Mouse (Mus musculus): ENCODE results near the gene 4933424G06Rik. TPM values are rescaled to one million over a fixed set of nuclear protein-coding genes. Genes with fewer than 3 reads are reported as not detected.

Gene 4933424G06Rik
- total RNA-seq, 2 experiments from 2014 or later = not detected

DNA sequence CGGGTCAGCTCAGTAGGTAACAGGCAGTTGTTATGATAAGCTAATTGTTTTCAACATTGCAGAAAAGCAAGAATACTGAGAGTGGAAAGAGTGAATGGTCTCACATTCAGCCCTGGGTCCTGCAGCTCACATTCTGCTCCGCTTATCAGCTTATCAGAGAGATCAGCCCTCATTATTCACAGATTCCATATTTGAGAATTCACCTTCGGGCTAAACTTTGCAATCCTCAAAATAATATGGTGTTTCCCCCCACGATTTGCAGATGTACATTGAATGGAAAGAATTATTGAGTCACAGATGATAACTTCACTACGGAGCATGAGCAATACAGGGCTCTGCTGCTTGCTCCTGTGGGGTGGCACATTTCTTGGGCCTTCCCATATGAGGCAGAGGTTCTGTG lies 58.8 kb downstream of the 4933424G06Rik start:
- DNase-seq (ENCODE audit: low spot score in 2 of 2) = no peak

DNA sequence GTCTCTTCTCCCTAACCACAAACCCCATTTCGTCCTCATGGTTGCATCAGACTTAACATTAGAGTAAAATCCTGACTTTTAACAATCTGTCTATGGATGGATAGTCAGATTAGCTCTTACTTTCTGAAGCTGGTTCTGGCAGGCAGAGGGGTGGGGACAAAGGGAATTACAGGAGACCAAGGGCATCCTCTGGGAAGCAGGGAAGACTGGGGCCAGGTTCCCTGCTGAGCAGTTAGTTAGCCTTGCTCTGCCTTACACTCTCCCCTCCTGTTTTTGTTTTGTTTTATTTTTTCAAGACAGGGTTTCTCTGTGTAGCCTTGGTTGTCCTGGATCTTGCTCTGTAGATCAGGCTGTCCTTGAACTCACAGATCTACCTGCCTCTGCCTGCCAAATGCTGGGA lies 60.0 kb downstream of the 4933424G06Rik start:
- DNase-seq (ENCODE audit: low spot score in 2 of 2) = no peak

DNA sequence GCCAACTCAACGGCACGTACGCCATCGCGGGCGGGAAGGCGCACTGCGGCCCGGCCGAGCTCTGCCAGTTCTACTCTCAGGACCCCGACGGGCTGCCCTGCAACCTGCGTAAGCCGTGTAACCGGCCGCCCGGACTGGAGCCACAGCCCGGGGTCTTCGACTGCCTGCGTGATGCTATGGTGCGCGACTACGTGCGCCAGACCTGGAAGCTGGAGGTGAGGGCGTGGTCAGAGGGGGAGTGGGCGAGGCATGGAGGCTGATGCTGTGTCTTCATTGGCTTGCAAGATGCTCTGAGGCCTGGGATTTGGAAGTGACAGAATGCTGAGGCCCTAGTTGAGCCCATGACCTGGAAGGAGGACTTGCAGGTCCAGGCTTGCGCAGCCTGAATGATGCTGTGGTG lies 61.0 kb downstream of the 4933424G06Rik start:
- no peak for DNase-seq (ENCODE audit: low spot score in 2 of 2)

DNA sequence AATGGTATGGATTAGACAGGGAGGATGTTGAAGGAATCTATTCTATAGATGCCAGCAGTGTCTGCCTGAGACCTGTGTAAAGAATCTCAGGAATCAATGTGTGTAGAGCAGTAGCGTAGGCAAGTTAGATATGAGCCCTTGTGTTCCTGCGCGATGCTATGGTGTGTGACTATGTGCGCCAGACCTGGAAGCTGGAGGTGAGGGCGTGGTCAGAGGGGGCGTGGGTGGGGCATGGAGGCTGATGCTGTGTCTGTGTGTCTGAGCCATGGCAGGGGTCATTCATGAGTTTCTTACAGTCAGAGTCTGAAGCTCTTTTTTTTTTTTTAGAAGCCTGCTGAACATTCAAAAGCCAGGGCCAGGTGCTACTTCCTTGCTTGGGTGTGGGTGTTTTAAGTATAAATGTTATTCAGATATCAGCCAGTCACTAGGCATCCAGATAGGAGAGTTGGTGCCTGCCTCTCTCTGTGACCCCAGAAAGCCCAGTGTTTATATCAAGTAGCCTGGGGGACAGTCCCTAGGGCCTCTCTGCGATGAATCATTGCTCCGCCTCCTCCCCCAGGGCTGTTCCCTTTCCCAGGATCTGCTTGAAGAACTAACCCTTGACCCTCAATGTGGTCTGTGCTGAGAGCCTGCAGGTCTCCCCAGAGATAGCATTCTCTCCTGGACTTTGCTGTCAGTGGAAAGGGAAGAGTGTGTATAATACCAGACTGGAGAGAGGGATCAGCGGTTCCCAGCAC lies 62.4 kb downstream of the 4933424G06Rik start:
- no peak for DNase-seq (ENCODE audit: low spot score in 2 of 2)

DNA sequence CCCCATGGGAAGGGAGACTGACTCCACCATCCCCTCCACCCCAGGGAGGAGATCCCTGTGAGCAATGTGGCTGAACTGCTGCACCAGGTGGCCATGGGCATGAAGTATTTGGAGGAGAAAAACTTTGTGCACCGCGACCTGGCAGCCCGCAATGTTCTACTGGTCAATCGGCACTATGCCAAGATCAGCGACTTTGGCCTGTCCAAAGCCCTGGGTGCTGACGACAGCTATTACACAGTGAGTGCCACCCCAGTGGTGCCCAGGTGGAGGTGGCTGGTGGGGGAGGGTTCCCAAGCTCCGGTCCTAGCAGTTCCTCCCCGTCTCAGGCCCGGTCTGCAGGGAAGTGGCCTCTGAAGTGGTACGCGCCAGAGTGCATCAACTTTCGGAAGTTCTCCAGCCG lies 70.8 kb downstream of the 4933424G06Rik start:
- DNase-seq (ENCODE audit: low spot score in 2 of 2) = no peak

DNA sequence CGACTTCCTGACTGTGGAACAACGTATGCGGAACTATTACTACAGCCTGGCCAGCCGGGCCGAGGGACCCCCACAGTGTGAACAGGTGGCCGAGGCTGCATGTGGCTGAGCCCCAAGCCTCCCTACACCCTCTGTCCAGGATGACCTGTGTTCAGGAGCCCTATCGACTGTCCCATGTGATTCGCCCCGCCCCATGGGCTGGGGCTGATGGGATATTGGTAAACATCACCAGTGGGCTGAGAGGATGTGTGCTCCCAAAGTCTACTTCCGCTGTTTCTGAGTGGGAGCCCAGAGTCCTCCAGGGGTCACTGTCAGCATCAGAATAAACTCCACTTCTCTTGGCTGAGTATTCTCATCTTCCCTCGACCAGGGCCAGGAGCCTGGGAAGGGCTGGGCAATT lies 72.5 kb downstream of the 4933424G06Rik start:
- DNase-seq (ENCODE audit: low spot score in 2 of 2) = no peak

DNA sequence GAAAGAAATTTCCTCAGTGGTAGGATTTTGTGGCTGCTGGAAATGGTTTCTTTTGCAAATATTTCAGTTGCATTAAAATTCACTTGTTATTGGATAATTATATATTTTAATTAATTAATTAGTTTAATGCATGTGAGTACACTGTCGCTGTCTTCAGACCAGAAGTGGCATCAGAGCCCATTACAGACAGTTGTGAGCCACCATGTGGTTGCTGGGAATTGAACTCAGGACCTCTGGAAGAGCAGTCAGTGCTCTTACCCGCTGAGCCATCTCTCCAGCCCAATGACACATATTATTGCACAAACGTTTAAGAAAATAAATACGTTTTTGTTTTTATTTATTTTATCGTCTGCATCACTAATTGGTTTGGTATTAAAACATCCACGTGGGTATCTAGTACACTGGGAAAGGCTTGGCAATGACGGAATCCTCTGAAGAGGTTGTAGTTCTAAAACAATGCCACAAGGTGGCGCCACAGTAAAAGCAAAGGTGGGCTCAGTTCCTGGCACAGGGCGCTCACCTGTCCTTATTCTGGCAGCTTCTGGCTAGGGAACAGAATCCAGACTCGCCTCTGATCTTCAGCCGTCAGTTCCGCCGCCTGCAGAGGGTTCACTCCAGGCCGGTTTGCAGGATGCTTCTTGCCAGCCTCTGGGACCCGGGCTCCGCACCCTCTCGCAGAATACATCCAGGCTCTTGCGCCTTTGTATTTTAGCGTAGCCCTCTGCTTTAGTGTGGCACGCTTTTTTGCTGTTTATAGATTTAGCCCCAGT lies 74.6 kb downstream of the 4933424G06Rik start:
- peak; percentile 60 to 70 for DNase-seq (ENCODE audit: low spot score in 2 of 2)

DNA sequence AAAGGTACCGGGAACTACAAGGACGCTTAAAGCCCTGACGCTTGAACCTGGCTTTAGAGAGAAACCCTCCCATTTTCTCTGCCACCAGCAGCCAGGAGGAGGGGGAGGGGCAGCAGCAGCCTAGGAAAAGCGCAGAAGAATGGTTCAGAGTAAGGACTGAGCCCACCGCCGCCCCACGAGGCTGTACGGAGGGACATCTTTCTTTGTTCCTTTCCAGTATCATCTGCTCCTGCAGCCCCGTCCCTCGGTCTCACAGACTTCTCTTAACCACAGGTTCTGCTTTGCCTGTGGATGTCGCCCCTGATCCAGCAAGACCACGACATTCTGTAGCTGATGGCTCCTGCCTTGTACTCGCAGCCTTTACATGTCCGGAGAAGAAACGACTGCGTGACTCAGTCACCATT lies 75.3 kb downstream of the 4933424G06Rik start:
- no peak for DNase-seq (ENCODE audit: low spot score in 2 of 2)

DNA sequence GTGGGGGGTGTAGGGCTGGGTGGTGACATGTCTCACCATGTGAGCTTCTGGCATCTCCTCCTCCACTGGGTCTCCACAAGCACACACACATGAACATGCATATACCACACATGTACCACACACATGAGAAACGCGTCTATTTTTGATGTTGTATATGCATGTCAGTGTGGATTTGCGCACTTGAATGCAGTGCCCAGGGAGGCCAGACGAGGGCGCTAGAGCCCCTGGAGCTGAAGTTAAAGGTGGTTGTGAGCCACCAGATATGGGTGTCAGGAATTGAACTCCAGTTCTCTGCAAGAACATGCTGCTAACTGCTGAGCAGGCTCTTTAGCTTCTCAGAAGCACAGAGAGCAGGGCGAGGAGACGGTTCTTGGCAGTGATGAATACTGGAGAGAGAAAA lies 76.4 kb downstream of the 4933424G06Rik start:
- no peak for DNase-seq (ENCODE audit: low spot score in 2 of 2)

DNA sequence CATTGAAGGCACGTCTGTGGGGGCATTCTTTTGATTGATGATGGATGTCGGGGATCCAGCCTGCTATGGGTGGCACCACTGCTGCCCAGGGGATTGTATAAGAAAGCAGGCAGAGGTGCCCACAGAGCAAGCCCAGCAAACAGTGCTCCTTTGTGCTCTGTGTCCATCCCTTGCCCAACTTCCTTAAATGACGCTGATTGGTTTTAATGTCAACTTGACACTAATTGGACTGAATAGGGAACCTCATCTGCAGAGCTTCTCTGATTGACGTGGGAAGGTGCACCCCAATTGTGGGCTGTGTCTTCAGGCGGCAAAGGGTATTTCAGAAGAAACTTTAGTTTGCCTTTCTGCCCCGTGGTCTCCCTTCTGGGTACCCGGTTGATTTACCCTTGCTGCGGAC lies 79.5 kb downstream of the 4933424G06Rik start:
- DNase-seq (ENCODE audit: low spot score in 2 of 2) = no peak

DNA sequence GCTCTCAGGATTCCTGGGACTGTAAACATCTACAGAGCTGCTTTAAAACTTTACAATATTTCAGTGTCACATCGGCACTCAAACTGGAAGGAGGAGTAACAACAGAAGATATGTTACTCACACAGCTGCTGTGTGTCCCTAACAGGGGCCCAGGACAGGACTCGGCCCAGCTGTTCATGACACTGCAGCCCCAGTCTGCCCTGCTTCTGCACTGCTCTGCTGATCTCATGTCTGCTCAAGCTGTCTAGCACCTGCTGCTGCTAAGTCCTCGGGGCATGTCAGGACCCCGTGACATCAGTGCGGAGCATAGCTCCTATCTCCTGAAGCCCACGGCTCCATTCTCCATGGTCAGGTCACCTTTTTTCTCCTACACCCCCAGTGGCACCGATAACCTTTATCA lies 86.8 kb downstream of the 4933424G06Rik start:
- DNase-seq (ENCODE audit: low spot score in 2 of 2) = no peak

DNA sequence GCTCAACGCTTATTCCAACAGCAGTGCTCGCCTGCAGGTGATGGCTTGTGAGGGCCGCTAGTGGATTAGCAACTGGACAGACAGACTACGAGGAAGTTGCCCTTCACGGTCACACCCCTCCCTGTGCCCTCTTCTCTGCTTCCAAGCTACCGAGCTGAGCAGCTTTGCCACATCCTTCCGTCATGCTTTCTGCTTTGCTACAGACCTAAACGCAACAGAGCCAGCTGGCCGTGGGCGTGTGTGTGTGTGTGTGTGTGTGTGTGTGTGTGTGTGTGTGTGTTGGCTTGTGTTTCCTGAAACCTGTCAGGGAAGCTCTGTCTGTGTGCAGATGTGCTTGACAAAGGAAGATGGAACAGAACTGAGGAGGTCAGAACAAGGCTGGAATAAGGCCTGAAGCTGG lies 87.5 kb downstream of the 4933424G06Rik start:
- no peak for DNase-seq (ENCODE audit: low spot score in 2 of 2)

DNA sequence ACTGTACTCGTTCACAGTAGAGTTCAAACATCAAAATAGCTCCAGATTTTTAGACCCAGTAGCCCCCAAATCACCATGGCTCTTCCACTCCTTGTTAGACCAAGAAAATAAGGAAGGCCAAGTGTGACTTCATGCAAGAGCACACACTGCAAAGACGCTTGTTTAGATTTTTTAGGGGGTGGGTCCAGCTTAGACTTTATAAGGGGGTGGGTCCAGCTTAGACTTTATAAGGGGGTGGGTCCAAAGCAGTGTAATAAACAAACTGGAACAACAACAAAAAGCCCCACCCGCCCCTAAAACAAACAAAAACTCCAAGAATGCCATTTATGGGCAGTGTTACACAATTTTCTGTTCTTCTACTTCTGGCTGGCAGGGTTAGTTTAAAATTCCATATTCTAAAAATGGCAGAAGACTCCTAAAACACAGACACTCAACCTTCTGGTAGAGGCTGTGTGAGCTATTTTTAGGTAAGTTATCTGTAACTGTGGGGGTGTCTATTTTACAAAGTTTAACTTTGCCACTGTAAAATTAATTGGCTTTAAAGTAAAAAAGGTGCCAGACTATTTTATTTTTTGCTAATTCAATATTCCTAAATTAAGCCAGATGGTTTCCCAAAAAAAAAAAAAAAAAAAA lies 90.5 kb downstream of the 4933424G06Rik start:
- DNase-seq (ENCODE audit: low spot score in 2 of 2) = no peak

DNA sequence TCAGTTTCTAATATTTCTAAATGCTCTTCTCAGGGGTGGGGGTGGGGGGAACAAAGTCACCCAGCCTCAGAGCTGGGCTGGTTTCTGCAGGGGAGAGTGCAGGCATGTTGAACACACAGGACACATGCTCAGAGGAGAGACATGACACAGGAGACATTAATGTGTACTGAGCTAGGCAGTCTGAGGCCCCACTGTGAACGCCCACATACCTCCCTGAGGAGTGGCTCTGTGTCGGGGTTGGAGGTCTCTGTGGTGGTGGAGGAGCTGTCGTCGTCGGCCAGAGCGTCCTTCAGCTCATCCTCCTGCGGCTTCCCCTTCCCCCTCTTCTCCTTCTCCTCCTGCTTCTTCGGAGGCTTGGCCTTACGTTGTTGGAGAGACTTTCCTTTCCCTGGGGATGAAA lies 94.3 kb downstream of the 4933424G06Rik start:
- DNase-seq (ENCODE audit: low spot score in 2 of 2) = no peak

DNA sequence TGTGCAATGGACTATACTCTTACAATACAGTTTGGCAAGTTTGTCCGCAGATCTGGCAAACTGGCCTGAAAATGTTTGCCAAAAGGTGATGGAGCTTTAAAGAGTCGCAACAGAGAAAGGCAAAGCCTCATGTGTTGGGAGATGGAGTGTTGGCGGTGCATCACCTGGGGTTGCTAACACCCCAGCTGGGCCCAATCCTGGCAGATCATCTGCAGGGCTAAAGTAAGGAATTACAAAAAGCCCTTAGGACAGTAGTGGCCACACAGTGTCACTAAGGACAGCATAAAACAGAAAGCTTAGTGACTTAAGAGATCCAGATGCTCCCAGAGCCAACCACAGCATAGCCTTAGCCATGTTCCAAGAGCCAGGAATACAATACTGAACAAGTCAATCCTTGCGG lies 94.9 kb downstream of the 4933424G06Rik start:
- no peak for DNase-seq (ENCODE audit: low spot score in 2 of 2)

DNA sequence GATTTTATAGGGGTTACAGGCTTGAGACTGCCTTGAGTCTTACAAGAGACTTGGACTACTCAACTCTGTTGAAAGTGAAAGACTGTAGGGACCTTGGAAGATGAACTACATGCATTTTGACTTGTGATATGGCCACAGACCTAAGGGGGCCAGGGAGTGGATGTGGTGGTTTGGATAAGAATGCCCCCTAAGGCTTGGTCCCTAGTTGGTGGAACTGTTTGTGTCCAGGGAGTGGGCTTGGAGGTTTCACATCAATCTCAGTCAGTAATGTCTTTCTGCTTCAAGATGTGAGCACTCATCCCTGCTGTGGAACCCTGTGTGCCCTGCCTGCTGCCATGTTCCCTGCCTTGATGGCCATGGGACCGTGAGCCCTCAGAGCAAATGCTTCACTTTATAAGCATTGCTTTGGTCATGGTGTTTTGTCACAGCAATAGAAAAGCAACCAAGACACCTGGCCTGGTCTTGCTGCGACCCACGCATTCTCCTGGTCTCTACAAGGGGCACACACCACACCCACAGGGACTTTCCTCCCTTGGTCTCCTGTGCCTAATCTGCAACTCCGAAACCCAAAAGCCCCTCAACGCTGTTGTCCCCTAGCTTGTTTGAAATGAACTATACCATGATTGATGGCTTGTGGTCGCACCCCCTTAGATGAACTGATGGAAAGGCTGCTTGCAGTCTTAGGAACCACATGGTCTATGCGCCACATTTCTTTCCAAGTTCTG lies 96.4 kb downstream of the 4933424G06Rik start:
- DNase-seq (ENCODE audit: low spot score in 2 of 2) = no peak

DNA sequence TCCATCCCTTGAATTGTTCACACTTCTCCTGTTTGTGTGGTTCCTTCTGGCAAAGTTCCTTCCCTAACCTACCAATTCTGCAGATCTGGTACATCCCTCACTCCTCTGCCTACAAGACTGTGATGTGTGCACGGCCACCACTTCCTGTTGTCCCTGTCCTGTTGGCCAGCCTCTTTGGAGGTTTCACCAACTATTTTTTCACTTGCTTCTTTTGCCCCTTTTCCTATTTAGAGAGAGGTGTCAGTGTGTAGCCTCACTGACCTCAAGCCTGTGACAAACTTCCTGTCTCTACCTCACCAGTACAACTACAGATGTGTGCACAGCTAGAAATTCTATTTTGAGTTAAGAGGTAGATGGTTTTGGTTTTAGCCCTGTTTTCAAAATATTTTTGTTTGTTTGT lies 97.1 kb downstream of the 4933424G06Rik start:
- DNase-seq (ENCODE audit: low spot score in 2 of 2) = no peak

Measured in gastrocnemius, postnatal 4 days (tissue).